Mouse (Mus musculus): Measurements from ENCODE around the gene Apoa2.

Apoa2 gene

DNA sequence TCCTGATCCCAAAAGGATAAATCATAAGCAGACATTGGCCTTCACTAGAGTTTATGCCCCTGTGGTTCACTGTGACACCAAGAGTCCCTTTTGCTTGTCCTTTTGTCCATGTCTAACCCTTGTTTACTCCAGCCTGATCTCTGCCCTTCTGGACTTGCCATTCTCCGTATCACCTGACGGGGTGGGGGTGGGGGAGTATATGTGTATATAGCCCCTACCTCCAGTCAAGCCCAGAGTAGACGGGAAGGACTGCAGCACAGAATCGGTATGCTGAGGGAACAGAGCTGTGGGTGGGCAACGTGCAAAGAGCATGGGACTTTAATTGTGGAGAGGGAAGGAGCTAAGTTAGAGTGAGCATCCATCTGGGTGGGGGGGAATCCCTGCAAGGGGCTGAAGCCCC is at the start of gene Apoa2:
Gene Apoa2, plus strand, starts transcription at position 198 of the 400 bp plus-strand sequence.
- DNase-seq: no peak

DNA sequence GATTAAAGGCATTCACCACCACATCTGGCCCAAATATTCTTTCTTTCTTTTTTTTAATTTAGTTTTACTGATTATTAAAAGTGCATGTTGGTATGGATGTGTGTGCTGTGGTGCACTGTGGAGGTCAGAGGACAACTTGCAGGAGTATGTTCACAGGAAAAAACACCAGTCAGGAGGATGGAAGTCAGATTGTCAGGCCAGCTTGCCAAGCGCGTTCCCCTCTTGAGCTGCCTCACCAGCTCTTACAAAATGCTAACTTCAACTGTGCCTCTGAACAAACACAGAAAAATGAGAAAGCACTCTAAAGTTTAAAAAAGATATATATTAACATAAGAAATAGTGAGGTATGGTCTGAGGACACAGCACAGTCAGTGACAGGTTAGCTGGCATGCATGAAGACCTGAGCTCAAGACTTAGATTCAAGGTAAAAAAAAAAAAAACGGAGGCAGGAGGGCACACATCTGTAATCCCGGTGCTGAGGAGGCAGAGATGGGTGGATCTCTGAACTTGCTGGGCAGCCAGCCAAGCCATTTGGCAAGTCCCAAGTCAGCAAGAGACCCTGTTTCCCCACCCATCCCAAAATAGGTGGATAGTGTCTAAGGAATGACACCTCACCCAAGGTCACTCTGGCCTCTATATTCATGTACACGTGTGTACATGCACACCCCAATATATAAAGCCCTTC is 45.2 kb upstream of the Apoa2 start:
- peak; percentile 35 for DNase-seq

DNA sequence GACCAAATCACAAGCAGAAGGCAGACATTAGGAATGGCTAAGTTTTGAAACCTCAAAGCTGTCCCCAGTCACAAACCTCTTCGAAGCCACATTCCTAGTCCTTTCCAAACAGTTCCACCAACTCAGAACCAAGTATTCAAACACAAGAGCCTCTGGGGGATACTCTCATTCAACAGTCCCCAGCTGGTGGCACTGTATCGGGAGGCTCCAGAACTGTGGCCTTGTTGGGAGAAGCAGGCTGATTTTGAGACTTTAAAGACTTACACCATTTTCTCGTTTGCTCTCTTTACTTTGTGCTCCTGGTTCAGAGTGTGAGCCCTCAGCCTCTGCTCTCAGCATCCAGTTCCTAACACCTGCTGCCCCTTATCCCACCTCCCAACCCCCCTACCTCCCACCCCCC is 41.8 kb upstream of the Apoa2 start:
- DNase-seq: no peak

DNA sequence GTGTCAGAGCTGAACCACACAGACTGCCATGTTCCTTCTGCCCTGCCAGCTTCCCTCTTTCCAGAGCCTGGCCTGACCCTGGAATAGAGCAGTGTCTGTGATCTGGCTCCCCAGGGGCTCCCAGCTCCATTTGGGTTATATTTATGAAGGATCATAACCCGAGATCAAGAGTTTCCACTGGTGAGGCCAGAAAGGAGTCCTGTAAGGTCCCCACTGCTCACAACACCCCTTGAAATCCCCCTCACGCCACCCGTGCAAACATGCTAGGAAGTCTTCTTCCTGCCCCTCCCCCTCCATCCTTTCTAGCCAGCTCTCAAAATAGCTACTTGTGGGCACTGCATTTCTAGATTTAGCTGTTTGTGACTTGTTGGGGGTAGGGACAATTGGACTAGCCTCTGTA is 41.2 kb upstream of the Apoa2 start:
- DNase-seq: peak; percentile 57

DNA sequence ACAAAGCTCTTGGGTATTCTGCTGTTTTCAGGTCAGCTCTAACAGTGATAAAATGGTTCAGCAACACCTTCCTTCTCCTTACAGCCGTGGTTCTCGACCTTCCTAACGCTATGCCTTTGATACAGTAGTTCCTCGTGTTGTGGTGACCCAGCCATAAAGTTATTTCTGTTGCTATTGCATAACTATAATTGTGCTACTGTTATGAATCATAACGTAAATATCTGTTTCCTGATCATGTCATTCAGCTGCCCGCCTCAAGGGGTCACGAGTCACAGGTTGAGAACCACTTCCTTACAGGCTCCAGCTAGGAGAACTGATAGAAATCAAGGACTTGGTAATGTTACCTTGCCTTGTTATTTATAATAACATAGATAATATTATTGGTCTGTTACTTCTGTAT is 40.5 kb upstream of the Apoa2 start:
- peak; percentile 43 for DNase-seq

DNA sequence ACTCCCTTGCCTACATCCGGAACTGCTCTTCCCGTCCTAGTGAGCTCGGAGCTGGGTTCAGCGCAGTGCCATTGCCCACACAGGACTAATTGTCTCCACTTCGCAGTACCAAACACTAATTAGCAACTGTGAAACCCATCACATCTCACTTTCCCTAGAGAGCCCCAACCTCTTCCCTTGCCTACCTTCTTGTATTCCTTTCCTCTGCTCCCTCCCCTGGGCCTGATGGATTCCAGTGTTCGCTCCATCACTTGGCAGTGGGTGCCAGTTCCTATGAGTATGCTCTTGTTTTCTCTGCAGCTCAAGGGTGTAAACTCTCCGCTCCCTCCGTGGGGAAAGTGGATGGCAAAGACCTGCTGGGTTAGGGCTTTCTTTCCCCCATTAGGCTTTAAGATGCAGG is 39.2 kb upstream of the Apoa2 start:
- DNase-seq: no peak

DNA sequence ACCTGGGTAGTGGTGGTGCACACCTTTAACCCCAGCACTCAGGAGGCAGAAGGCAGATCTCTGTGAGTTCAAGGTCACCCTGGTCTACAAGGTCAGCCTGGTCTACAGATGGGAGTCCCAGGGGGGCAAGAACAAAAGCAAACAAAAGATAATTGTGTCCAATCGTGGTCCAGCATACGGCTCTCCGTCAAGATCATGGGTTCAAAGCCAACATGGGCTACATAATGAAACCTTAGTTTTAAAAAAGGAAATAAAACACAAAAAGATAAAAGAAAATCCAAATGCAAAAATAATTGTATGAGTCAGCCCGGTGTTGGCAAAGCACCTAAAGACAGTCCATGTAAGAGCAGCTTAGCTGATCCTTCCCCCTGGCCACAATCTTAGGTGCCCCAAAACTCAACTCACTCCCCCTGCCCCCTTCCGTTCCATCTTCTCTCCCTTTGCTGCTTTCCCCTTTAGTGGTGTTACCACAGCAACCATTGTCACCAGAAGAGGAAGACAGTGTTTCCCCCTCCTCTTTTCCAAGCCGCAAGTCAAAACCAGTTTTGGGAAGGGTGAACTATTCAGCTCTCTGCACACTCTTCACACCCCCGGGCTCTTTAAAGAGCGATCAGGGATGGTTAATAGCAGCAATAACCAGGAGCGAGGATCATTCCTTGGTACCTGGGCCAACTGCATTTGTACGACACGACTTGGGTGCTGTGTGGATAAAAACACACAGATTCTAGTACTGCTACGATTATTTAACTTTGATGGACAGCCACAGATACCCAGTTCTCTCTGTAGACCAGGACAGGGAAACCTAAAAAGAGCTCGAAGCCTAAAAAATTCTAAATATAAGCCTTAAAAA is 36.8 kb upstream of the Apoa2 start:
- DNase-seq: no peak

DNA sequence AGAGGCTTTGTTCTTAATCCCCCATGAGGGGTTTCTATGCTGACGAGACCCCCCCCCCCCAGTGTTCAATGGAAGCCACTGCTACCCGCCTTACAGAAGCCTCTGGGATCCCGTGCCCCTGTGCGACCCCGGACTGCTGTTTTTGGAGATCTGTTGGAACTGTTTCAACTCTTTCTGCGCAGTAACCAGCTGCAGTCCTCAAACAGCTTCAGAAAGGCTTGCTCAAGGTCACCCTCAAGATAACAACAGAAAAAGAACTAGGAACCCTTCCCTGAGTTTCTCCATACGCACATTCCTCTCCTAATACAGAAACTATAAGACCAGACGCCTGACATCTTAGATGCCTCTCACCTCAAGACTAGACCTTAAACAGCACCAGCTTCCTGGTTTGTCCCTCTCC is 35.8 kb upstream of the Apoa2 start:
- DNase-seq: peak; percentile 59

DNA sequence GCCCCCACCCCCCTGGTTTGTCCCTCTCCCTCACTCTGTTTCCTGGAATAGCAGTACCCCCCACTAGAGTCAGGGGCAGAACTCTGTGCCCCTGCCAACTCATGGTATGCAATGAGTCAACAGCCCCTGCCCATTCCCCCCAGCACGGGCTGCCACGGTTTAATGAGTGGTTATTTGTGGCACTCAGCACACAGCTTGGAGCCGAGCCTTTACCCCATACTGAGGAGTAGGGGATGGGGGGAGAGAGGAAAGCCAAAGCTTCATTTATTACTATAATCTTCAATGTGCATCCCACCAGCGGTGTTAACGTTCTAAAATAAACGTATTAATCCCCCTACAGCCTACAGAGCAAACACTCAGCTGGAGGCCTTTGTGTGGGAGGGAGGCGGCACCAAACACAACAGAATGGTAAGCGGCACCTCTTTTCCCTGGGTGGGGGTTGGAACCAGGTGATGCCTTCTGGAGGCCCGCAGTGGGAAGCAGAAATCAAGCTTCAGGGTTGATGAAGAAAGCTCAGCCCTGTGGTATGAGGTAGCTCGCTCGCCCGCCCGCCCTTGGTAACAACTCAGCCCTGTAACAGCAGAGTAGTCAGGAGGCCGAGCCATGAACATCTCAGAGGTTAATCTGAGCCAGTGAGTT is 35.3 kb upstream of the Apoa2 start:
- no peak for DNase-seq

DNA sequence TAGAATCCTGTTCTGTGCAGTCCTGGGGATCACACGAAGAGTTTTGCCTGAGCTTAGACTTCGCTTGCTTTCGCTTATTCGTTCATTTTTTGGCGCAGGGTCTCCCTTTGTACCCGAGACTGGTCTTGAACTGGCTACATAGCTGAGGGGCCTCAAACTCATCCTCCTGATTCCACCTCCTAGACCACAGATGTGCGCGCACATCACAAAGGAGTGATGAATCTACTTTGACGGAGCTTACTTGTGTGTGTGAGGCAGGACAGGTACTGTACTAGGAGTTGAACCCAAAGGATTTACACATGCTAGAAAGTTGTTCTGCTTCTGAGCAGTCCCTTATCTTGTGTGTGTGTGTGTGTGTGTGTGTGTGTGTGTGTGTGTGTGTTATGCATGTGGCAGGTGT is 34.0 kb upstream of the Apoa2 start:
- DNase-seq: no peak

DNA sequence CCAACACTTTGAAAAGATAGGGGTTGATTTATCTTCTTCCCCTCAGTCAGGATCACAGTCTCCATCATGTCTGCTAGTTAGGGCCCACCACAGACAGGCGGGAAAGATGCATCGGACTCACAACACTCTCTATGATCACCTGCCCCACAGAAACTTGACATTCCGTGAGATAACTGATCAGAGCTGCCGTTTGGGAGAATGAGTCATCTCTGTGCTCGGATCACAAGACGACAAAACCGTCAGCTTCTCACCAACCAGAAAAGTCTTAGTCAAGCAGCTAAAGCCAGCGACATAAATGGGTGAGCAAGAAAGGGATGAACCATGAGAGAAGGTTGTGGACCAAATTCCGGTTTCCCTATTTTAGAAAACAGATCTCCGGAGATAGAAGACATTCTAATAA is 32.6 kb upstream of the Apoa2 start:
- no peak for DNase-seq

DNA sequence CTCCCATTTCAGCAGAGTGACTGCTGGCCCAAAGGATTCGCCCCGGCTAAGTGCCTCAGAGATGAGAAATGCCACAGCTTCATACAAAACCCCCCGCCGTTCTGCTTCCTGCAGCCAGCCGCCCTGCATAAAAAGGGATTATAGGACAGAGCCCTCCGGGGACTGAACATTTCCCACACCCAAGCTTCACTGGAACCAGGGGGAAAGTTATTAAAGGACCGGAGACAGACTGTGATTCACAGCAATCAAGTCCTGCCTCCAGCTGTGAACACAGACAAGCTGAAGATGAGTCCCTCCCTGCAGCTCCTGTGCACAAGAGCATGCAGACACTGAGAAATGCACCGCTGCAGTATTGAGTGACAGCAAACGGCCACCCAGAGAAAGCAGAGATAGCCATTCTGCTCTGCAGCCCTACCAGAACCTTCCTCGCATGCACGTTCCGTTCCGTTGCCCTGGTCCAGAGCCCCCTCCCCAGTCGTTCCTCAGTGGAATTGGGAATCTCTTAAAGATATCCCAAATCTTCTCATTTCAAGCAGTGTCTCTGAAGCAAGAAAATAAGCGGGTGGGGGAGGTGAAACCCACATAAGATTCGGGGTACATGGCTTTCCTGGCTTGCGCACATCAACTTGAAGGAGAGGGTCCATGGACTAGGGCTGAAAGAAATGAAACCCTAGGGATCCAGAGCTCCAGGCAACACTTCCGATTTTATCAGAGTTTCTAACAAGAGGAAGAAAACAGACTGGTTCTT is 31.6 kb upstream of the Apoa2 start:
- peak; percentile 25 for DNase-seq

DNA sequence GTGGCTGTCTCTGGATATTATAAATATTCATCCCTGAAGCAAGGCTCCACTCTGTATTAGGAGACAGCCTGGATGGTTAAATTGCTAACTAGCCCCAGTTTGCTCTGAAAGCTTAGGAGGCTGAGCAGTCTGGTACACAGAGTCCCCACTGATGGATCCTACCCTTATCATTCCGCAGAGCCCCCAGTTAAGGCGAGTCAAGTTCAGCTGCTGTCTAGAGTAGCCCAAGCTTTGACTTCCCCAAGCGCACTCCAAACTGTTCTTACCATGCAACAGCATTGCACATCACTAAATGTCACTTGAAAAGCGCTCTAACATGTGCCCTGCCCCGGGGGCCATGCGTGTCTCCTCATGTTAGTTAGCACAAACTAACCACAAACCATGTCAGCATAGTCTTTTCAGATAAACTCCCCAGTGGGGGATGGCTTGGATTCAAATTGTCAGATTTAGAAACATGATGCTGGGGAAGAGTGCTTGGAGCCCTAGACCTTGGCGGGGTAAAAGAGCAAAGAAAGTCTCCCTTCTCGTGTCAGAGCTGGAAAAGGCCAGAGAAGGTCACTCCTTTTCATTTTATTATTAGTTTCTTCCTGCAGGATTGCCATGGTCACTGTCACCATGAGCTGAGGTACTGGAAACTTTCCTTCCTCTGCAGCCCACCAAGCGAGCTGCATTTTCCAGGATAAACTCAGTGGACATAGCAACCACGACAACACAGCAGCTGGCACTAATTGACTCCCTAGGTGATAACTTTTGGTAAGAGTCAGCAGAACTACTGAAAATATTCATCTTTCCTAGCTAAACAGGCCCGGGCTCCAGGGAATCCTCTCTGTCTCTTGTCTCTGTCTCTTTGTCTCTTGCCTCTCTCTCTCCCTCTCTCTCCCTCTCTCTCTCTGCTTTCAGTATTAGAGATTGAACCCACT is 30.7 kb upstream of the Apoa2 start:
- DNase-seq: no peak

DNA sequence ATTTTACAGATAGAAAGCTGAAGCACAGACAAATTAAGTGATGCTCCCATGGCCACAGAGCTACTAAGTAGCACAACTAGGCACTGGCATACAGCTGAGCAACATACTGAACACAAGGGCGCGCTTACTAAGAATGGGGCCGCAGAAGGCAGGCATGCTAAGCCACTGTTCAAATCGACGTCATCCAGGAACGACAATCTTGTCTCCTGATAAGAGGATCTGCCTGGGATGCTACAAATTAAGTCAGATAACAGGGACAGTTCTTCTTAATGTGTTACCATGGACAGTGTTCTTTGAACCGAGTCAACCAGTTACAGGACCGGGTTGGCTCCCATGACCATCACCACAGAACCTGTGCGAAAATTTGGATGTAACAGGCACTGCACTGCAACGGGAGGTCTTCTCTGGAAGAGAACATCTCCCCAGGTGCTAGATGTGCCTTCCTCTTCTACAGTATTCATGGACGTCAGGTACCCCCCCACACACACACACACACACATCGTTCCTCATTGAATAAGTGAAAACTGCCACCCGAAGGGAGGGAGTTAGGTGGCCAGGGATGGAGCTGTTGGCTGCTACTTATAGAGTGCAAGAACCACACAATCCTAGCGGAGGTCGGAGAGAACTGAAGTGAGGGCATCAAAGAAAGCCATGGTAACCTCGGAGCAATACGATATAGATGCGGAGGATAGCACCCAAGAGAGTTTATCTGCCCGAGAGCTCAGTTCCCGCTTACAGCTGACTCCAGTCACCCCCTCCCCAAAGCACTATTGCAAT is 29.6 kb upstream of the Apoa2 start:
- DNase-seq: no peak

DNA sequence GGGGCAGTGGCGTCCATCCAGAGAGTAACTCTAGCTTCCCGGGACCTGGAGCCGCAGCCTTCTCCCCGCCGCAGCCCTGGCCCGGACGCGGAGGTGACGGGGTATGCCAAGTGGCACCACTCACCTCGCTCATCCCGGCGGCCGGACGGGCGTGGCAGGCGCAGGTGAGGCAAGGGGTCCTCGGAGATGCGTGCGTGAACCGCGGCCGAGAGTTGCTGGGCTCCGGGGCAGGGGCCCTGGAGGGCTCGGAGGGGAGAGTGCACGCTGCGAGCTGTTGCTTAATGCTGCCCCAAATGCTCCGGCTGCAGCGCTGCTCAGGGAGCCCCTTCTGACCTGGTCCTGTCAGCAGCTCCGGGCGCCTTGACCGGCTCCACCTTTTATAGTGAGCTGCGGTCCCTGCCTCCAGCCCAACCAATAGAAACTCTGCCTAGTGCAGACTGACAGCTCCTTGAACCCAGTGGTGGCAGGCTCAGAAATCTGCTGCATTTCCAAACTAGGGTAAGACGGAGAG is 28.9 kb upstream of the Apoa2 start, which contains the start of gene Pcp4l1:
Gene Pcp4l1, minus strand, starts transcription at position 382 of the 511 bp plus-strand sequence.
- peak; percentile 68 for DNase-seq

DNA sequence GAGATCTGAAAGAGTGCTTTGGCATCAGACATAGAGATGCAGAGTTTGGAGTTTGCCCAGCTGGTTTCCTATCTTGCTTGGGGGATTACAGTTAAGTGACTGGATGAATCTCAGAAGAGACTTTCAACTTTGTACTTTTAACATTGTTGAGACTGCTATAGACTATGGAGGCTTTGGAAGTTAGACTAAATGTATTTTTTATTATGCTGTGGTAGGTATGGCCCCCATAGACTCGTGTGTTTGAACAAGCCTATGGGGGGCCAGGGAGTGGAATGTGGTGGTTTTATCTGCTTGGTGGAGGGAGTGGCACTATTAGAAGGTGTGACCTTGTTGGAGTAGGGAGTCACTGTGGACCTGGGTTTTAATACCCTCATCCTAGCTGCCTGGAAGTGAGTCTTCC is 25.3 kb upstream of the Apoa2 start:
- DNase-seq: no peak

DNA sequence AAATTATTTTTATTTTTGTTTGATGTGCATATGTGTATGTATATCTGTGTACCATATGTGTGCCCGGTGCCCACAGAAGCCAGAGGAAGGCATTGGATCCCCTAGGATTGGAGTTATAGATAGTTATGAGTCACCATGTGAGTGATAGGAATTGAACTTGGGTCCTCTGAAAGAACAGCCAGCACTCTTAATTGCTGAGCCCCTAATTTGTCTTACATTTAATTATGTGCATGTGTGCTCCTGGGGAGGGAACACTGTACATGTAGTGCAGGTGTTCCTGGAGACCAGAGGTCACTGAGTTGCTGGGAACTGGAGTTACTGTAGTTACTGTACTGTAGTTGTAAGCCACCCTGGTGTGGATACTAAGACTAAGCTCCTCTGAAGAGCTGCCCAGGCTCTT is 24.1 kb upstream of the Apoa2 start:
- no peak for DNase-seq

DNA sequence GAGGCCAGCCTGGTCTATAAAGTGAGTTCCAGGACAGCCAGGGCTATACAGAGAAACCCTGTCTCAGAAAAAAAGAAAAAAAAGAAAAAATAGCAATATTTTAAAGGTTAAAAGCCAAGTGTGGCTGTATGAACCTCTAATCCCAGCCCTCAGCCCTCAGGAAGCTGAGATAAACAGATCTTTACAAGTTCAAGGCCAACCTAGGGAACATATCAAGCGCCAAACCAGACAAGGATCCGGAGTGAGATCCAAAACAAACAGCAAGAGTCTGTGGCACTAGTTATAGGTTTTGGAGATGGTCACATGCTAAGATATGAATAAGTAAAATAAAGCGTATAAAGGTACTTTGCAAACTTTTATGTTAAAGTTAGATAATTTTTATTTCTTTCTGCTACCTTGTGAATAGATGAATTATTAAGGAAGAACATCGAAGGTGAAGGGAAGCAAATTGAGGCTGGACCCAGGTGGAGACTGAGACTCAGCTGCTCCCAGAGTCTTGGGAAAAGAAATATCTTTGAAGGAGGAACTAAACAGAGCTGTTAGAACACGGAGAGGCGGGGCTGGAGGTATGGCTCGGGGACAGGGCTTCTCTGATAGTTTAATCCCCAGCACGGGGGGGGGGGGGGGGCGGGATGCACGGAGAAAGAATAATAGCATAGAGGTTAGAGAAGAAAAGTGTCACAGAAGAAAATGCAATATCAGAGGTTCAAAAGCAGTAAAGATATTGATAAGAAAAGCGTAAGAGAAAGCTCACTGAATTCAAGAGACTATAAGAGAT is 21.2 kb upstream of the Apoa2 start:
- DNase-seq: no peak

DNA sequence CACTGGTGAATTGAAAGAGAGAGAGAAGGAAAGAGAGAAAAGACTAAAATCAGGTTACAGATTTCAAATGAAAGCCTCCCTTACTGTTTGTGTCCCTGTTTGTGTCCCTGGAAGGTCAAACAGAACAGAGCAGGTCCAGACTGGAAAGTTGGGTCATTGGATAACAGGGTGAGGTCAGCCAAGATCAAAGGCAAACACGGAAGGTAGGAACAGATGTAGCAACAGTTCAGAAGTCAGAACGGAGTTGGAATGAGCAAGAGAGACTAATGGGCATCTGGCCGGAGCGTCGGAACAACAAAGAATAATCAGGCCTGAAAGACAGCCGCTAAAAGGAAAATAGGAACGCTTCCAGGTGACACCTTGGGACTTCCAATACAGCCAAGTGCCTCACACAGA is 20.6 kb upstream of the Apoa2 start:
- DNase-seq: no peak
